Mouse (Mus musculus): ENCODE measurements around the gene Thap12.

Gene Thap12

GRCm38 (mm10) chr7:98702283-98703240 lies at the start of gene Thap12:
Gene Thap12 (plus strand): TSS chr7:98703103.
- DNase-seq (ENCODE audit: low spot score) = peak; percentile 98

GRCm38 (mm10) chr7:98655681-98656530 lies 47.0 kb upstream of the Thap12 start:
- DNase-seq (ENCODE audit: low spot score) = peak; percentile 58

GRCm38 (mm10) chr7:98656531-98657221 lies 46.2 kb upstream of the Thap12 start, which contains the start of gene Emsy:
Gene Emsy (minus strand): TSS chr7:98656783.
- peak; percentile 96 for DNase-seq (ENCODE audit: low spot score)

- DNase-seq (ENCODE audit: low spot score) = no peak
Observed at GRCm38 (mm10) chr7:98665166-98665565, 37.7 kb upstream of the Thap12 start.

- no peak for DNase-seq (ENCODE audit: low spot score)
Observed at GRCm38 (mm10) chr7:98665726-98666125, 37.2 kb upstream of the Thap12 start.

- DNase-seq (ENCODE audit: low spot score) = no peak
Observed at GRCm38 (mm10) chr7:98667956-98668746, 34.8 kb upstream of the Thap12 start.

GRCm38 (mm10) chr7:98670831-98671230 lies 32.1 kb upstream of the Thap12 start:
- no peak for DNase-seq (ENCODE audit: low spot score)

- no peak for DNase-seq (ENCODE audit: low spot score)
Observed at GRCm38 (mm10) chr7:98671416-98671815, 31.5 kb upstream of the Thap12 start.

- no peak for DNase-seq (ENCODE audit: low spot score)
Observed at GRCm38 (mm10) chr7:98672241-98672955, 30.5 kb upstream of the Thap12 start.

- no peak for DNase-seq (ENCODE audit: low spot score)
Observed at GRCm38 (mm10) chr7:98674344-98674743, 28.6 kb upstream of the Thap12 start.

- no peak for DNase-seq (ENCODE audit: low spot score)
Observed at GRCm38 (mm10) chr7:98677511-98677910, 25.4 kb upstream of the Thap12 start.

- DNase-seq (ENCODE audit: low spot score) = no peak
Observed at GRCm38 (mm10) chr7:98678441-98678840, 24.5 kb upstream of the Thap12 start.

- DNase-seq (ENCODE audit: low spot score) = no peak
Observed at GRCm38 (mm10) chr7:98680691-98681090, 22.2 kb upstream of the Thap12 start.

GRCm38 (mm10) chr7:98682821-98683220 lies 20.1 kb upstream of the Thap12 start:
- no peak for DNase-seq (ENCODE audit: low spot score)

GRCm38 (mm10) chr7:98685895-98686294 lies 17.0 kb upstream of the Thap12 start:
- no peak for DNase-seq (ENCODE audit: low spot score)

- DNase-seq (ENCODE audit: low spot score) = no peak
Observed at GRCm38 (mm10) chr7:98690126-98690525, 12.8 kb upstream of the Thap12 start.

- no peak for DNase-seq (ENCODE audit: low spot score)
Observed at GRCm38 (mm10) chr7:98690831-98691230, 12.1 kb upstream of the Thap12 start.

GRCm38 (mm10) chr7:98692761-98693546 lies 9.9 kb upstream of the Thap12 start:
- no peak for DNase-seq (ENCODE audit: low spot score)

GRCm38 (mm10) chr7:98694046-98694445 lies 8.9 kb upstream of the Thap12 start:
- DNase-seq (ENCODE audit: low spot score) = no peak

GRCm38 (mm10) chr7:98697496-98697895 lies 5.4 kb upstream of the Thap12 start:
- no peak for DNase-seq (ENCODE audit: low spot score)
